Mouse (Mus musculus) C2C12 (cell line): ENCODE data around the gene Adam1a.

Source experiments
- CEBPB ChIP-seq: IDR thresholded peaks from one replicate; pipeline ENCODE4 v1.6.1; 2011; ENCODE audit warnings: low read depth, mild to moderate bottlenecking, control low read depth, moderate library complexity
- CTCF ChIP-seq: IDR thresholded peaks from one replicate; pipeline ENCODE4 v1.5.1; 2011; ENCODE audit not compliant: control insufficient read depth, insufficient read depth, insufficient read length
- FOSL1 ChIP-seq: IDR thresholded peaks from one replicate; pipeline ENCODE4 v1.8.0; 2011; ENCODE audit warnings: mild to moderate bottlenecking, low read length; ENCODE audit not compliant: poor library complexity, insufficient read depth, severe bottlenecking
- MAX ChIP-seq: IDR thresholded peaks from one replicate; pipeline ENCODE4 v1.6.1; 2011; ENCODE audit warnings: mild to moderate bottlenecking, control low read depth
- MYOD1 ChIP-seq: IDR thresholded peaks from one replicate; pipeline ENCODE4 v1.6.1; 2011; ENCODE audit warnings: low read depth; ENCODE audit not compliant: control insufficient read depth, insufficient read length
- MYOG ChIP-seq: IDR thresholded peaks from one replicate; pipeline ENCODE4 v1.6.1; 2011; ENCODE audit not compliant: control insufficient read depth, insufficient read length; ENCODE audit errors: extremely low read depth
- USF1 ChIP-seq: IDR thresholded peaks from one replicate; pipeline ENCODE4 v1.6.1; 2011; ENCODE audit warnings: low read depth, mild to moderate bottlenecking, control low read depth, moderate library complexity

DNA sequence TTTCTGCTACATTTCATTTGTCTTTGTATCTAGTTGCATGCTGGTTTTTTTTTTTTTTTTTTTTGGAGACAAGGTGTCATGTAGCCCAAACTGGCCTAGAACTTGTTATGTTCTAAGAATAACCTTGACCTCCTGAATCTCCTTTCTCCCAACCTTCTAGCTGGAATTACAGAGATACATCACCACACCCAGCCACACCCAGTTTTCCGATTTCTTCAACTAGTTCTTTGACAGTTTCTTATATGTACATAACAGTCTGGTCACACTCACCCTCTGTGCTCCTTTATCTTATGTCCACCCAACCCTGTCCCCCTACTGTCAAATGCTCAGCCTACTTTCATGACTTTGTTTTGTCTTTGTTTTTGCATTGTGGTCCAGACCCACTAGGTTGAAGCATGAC, 38.4 kb downstream of the Adam1a start:
- TF ChIP-seq MYOD1, result no peak
- TF ChIP-seq CTCF, result no peak
- TF ChIP-seq MAX, result no peak
- TF ChIP-seq USF1, result no peak
- TF ChIP-seq CEBPB, result no peak
- no peak for TF ChIP-seq FOSL1
- TF ChIP-seq MYOG, result no peak
